Comparison of ENCODE assay signal across 21 mouse cellular contexts in genomic region chr9:58278313-58278712, GRCm38 (mm10). TPM values are rescaled to one million over a fixed set of nuclear protein-coding genes. Genes with fewer than 3 reads are reported as not detected.
DNase-seq lines count a peak whose midpoint lies in the region; ATAC-seq and TF ChIP-seq lines count a peak whose summit lies in the region.
"Had no signal": no experiment of that assay in that cellular context is flagged by ENCODE, and none has a peak within 500 bp of the region (broad histone marks: within the 10 kb centered on the region; RNA-seq: fewer than 3 reads in every experiment).

No protein-coding gene starts in this region.

- no peak overlapping the region for H3K9ac ChIP-seq in intestine, postnatal 0 days (ENCODE audit: low read depth, low read length)
- H3K9ac ChIP-seq: embryonic facial prominence, embryonic 12.5 days; forebrain, embryonic 13.5 days; forebrain, embryonic 15.5 days; forebrain, postnatal 0 days had no signal

- no peak for ATAC-seq in intestine, postnatal 0 days
- ATAC-seq in megakaryocyte, adult 5-6 weeks (ENCODE audit: poor library complexity, severe bottlenecking) = no peak
- ATAC-seq: activated CD4-positive, CD25-positive, alpha-beta regulatory T cell, adult 4 months; forebrain, embryonic 13.5 days; forebrain, embryonic 15.5 days; forebrain, postnatal 0 days; Patski had no signal

- DNase-seq in ES-CJ7 (ENCODE audit: low read depth, low spot score) (peak; percentile 51), R1 (ENCODE audit: low read depth, low spot score) (peak; percentile 57)
- no peak for DNase-seq in layer of hippocampus, adult 18-20 months (ENCODE audit: low spot score in 2 of 2)
- DNase-seq: adrenal gland, adult 8-10 months; adrenal gland, postnatal 14 days; adrenal gland, postnatal 36 days; cerebellum, adult 11-12 months; cerebellum, adult 2 months; cerebellum, adult 9-10 months; cerebellum, postnatal 10 days; cerebellum, postnatal 25 days; forebrain, postnatal 0 days had no signal

- WGBS in intestine, postnatal 0 days = 96% methylated on average over 4 of the region's 4 CpGs

- H3K27ac ChIP-seq in intestine, postnatal 0 days (ENCODE audit: low read depth, low read length) = no peak overlapping the region
- H3K27ac ChIP-seq: embryonic facial prominence, embryonic 10.5 days; embryonic facial prominence, embryonic 12.5 days; forebrain, embryonic 13.5 days; forebrain, embryonic 15.5 days had no signal

- H3K9me3 ChIP-seq in intestine, postnatal 0 days (ENCODE audit: control insufficient read depth) = no peaks in the 10 kb centered on the region
- H3K9me3 ChIP-seq: embryonic facial prominence, embryonic 10.5 days; embryonic facial prominence, embryonic 12.5 days; forebrain, embryonic 13.5 days; forebrain, embryonic 15.5 days; G1E had no signal

- no peak overlapping the region for H3K4me3 ChIP-seq in intestine, postnatal 0 days (ENCODE audit: low read depth, low read length)
- H3K4me3 ChIP-seq: embryonic facial prominence, embryonic 10.5 days; embryonic facial prominence, embryonic 12.5 days; forebrain, embryonic 13.5 days; forebrain, embryonic 15.5 days had no signal

- H3K36me3 ChIP-seq in intestine, postnatal 0 days (ENCODE audit: control insufficient read depth, insufficient read depth) = no peaks in the 10 kb centered on the region
- H3K36me3 ChIP-seq: embryonic facial prominence, embryonic 10.5 days; embryonic facial prominence, embryonic 12.5 days; forebrain, embryonic 15.5 days; G1E had no signal

- no peaks in the 10 kb centered on the region for H3K27me3 ChIP-seq in intestine, postnatal 0 days (replicated peaks; ENCODE audit: control insufficient read depth, insufficient read depth, low read length)
- H3K27me3 ChIP-seq: embryonic facial prominence, embryonic 12.5 days; forebrain, embryonic 13.5 days; forebrain, embryonic 15.5 days; Patski had no signal

- no peak for TF ChIP-seq CTCF in intestine, postnatal 0 days (IDR thresholded peaks at IDR 0.05; ENCODE audit: low read depth)

- H3K4me2 ChIP-seq in intestine, postnatal 0 days (replicated peaks; ENCODE audit: low read depth) = no peak overlapping the region
- H3K4me2 ChIP-seq: embryonic facial prominence, embryonic 12.5 days; forebrain, embryonic 13.5 days; forebrain, embryonic 15.5 days had no signal

- peaks cover 4% of the 10 kb centered on the region; the same call in 1 of the 2 replicates for H3K4me1 ChIP-seq in intestine, postnatal 0 days (replicated peaks; ENCODE audit: control insufficient read depth, insufficient read depth, low read length)

RNA-seq across cellular contexts. Expression of gene Stoml1, which starts 25.3 kb away (rescaled TPM):
- 10 to 100 TPM; 77.5 to 80.3 TPM for total RNA-seq in layer of hippocampus, adult 18-20 months (2021)
- 15.0 and 15.9 TPM in 2 replicates for polyA plus RNA-seq in intestine, postnatal 0 days (2015; fragmentation: Nextera tagmentation; extraction: Ambion mirVana)
- 5.8 and 6.1 TPM in 2 replicates for total RNA-seq in megakaryocyte, adult 5-6 weeks (2015)
- 9.4 and 11.9 TPM in 2 replicates for total RNA-seq in megakaryocyte, adult 5-6 weeks (2017)

RNA-seq across cellular contexts. Expression of gene Pml, which starts 28.7 kb away (rescaled TPM):
- total RNA-seq in layer of hippocampus, adult 18-20 months (2021) = 10 to 100 TPM; 13.2 to 15.8 TPM
- 5.3 and 7.1 TPM in 2 replicates for polyA plus RNA-seq in intestine, postnatal 0 days (2015; fragmentation: Nextera tagmentation; extraction: Ambion mirVana)
- 37.7 and 41.3 TPM in 2 replicates for total RNA-seq in megakaryocyte, adult 5-6 weeks (2015)
- 15.5 and 17.4 TPM in 2 replicates for total RNA-seq in megakaryocyte, adult 5-6 weeks (2017)

RNA-seq across cellular contexts. Expression of gene Loxl1, which starts 34.7 kb away (rescaled TPM):
- 1 to 10 TPM; 2.5 to 3.2 TPM for total RNA-seq in layer of hippocampus, adult 18-20 months (2021)
- polyA plus RNA-seq in intestine, postnatal 0 days (2015; fragmentation: Nextera tagmentation; extraction: Ambion mirVana) = 21.6 and 23.8 TPM in 2 replicates
- 0.05 and 0.11 TPM in 2 replicates for total RNA-seq in megakaryocyte, adult 5-6 weeks (2015)
- not detected in 2 replicates for total RNA-seq in megakaryocyte, adult 5-6 weeks (2017)
- total RNA-seq: G1E had no signal
- polyA plus RNA-seq: activated CD4-positive, CD25-positive, alpha-beta regulatory T cell, adult 4 months; G1E had no signal

Comparison
In these comparisons a context has a peak if more than half of its experiments do, and no peak if none do; other contexts are left out.
1. DNase-seq: peak in ES-CJ7 (single experiment) and R1 (single experiment); none in layer of hippocampus, adult 18-20 months (0 of 2).
2. RNA of gene Stoml1, which starts 25.3 kb away (total RNA-seq): 77.5 to 80.3 TPM in layer of hippocampus, adult 18-20 months; 5.8 to 11.9 TPM in megakaryocyte, adult 5-6 weeks; every median in the first group is over 4 times any median in the second.